Mouse (Mus musculus) brain, embryonic 14.5 days (tissue): ENCODE data around the gene Hils1.

Experiments
- CTCF ChIP-seq: fragments of 200-500 bp; IDR thresholded peaks from 2 replicates; pipeline ENCODE4 v1.5.1; 2012; ENCODE audit warnings: inconsistent platforms, mild to moderate bottlenecking, moderate library complexity, borderline replicate concordance; ENCODE audit not compliant: insufficient read depth, insufficient read length; ENCODE audit errors: extremely low read depth
- POLR2A ChIP-seq: fragments of 200-500 bp; IDR thresholded peaks from 2 replicates; pipeline ENCODE4 v1.6.1; 2012; ENCODE audit warnings: mild to moderate bottlenecking, inconsistent platforms, borderline replicate concordance; ENCODE audit not compliant: poor library complexity, insufficient read depth, insufficient read length, severe bottlenecking; ENCODE audit errors: extremely low read depth

GRCm38 (mm10) chr11:94955103-94955502 is 12.3 kb upstream of the Hils1 start:
- no peak for TF ChIP-seq CTCF
- TF ChIP-seq POLR2A, result no peak
